Mouse (Mus musculus) macrophage (primary cell): Measurements from ENCODE around the gene Prtn3. TPM values are rescaled to one million over a fixed set of nuclear protein-coding genes. Genes with fewer than 3 reads are reported as not detected.
A peak's percentile ranks its signal among the peaks of the same experiment; 100 is the strongest.

Experiments used
- H3K27ac ChIP-seq: fragments of 350-480 bp; formaldehyde crosslinking; 2 replicates; pipeline ENCODE4 v1.9.0; 2021
- H3K36me3 ChIP-seq: fragments of 350-480 bp; formaldehyde crosslinking; 2 replicates; pipeline ENCODE4 v1.9.0; 2021; ENCODE audit errors: inconsistent target
- H3K4me3 ChIP-seq: fragments of 350-480 bp; formaldehyde crosslinking; 2 replicates; pipeline ENCODE4 v1.9.0; 2021; ENCODE audit errors: inconsistent target
- H3K79me2 ChIP-seq: fragments of 350-480 bp; formaldehyde crosslinking; 2 replicates; pipeline ENCODE4 v1.9.0; 2021; ENCODE audit errors: inconsistent target
- WGBS: methylation state at CpG from one replicate; pipeline ENCODE4 v1.1.7; 2026; ENCODE audit warnings: inconsistent platforms; ENCODE audit not compliant: missing documents; 5-methylcytosine and 5-hydroxymethylcytosine counted together
- polyA plus RNA-seq: library from polyadenylated mRNA; stranded (reverse); fragments of 250-400 nt; gene quantifications from 3 replicates; pipeline ENCODE4 v1.2.4, GENCODE M21; 2018; ENCODE audit warnings: inconsistent platforms

Gene Prtn3
- polyA plus RNA-seq, 1 experiment from 2014 or later, result 1.2 TPM

DNA sequence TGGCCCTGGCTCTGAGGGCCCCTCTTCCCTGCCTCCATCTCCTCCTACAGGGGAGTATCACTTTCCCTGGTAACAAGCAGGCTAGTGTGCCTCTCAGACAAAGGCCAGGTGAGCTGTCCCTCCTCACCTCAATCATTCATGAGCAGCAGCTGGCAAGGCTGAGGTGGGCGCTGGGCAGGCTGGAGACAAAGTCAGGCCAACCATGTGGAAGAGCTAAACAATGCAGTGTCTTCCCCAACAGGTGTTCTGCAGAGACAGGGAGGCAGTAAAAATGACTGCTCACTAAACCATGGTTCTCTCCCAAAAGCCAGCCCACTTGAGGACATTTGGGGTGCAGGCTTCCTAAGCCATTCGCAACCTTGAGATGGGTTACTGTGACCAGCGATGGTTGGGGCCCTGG is 22.6 kb upstream of the Prtn3 start:
- Histone ChIP-seq H3K27ac (peak overlapping the region; percentile 95), H3K36me3 (no peaks in the 10 kb centered on the region), H3K79me2 (peaks cover 16% of the 10 kb centered on the region), H3K4me3 (no peak overlapping the region)
- 66% methylated on average over 2 of the region's 3 CpGs for WGBS

DNA sequence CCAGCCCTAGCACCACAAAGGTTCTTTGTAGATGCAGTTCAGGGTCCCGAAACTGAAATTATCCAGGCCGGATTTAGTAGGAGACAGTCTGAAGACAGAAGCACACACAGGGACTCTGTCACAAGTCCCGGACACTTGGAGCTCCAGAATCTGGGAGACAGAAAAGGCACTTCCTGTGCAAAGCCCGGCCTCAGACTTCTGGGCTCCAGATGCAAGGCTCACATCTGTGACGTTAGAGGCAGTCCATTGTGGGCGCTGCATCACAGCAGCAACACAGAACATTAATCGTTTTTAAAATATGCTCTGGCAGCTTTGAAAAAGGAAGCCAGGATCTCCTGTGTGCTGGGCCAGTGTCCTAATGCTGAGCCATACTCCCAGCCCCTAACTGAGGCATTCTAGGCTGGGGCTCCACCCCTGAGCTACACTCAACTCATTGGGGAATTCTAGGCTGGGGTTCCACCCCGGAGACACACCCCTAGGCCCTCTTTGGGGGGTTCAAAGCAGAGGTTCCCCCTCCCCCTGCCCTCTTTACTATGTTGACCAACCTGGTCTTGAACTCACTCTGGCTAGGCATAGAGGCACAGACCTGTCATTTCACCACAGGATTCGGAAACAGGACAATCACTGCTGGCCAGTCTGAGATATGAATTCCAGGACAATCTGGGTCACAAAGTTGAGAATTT is 22.0 kb upstream of the Prtn3 start:
- H3K4me3 ChIP-seq, result peak overlapping the region; percentile 54; the same call in 1 of the 2 replicates
- H3K27ac ChIP-seq, result peak overlapping the region; percentile 95
- peaks cover 22% of the 10 kb centered on the region for H3K79me2 ChIP-seq
- 42% methylated on average over 9 of the region's 9 CpGs for WGBS
- H3K36me3 ChIP-seq, result no peaks in the 10 kb centered on the region

DNA sequence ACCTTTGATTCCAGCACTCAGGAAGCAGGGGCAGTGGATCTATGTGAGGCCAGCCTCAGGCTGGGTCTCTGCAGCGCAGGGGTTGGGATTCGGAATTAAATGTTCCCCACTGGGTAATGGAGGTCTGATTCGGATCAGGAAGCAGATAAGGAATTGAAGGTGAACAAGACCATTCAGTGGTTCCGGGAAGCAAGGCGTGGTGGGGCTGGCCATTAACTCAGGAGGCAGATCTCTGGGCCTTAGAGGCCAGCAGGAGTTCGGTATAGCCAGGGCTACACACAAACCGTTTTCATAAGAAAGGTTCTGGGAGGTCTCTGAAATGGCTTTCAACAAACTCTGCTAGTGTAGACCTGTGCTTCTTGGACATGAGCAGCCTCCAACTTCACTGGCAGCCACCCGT is 21.4 kb upstream of the Prtn3 start:
- Histone ChIP-seq H3K4me3 (peak overlapping the region; percentile 54), H3K36me3 (no peaks in the 10 kb centered on the region), H3K27ac (peak overlapping the region; percentile 95), H3K79me2 (peaks cover 28% of the 10 kb centered on the region)
- 48% methylated on average over 8 of the region's 8 CpGs for WGBS

- Histone ChIP-seq H3K27ac (peak overlapping the region; percentile 95), H3K79me2 (peaks cover 33% of the 10 kb centered on the region), H3K4me3 (peak overlapping the region; percentile 54), H3K36me3 (no peaks in the 10 kb centered on the region)
- WGBS, result 2% methylated on average over 14 of the region's 15 CpGs
These were observed 20.9 kb upstream of the Prtn3 start for GRCm38 (mm10) chr10:79853392-79853791.

- H3K36me3 ChIP-seq, result peaks cover 5% of the 10 kb centered on the region; the same call in 1 of the 2 replicates
- H3K79me2 ChIP-seq, result peaks cover 41% of the 10 kb centered on the region
- H3K4me3 ChIP-seq, result peak within 1 kb of the TSS; percentile 92
- WGBS, result under 1% methylated on average over 68 of the region's 75 CpGs
- H3K27ac ChIP-seq, result peak within 1 kb of the TSS; percentile 95
These were observed 20.1 kb upstream of the Prtn3 start, which contains the start of gene Ptbp1 for GRCm38 (mm10) chr10:79853860-79854795. Gene Ptbp1, plus strand, starts transcription at chr10:79854427.

- H3K27ac ChIP-seq, result peak overlapping the region; percentile 73
- H3K36me3 ChIP-seq, result peaks cover 14% of the 10 kb centered on the region
- H3K79me2 ChIP-seq, result peaks cover 49% of the 10 kb centered on the region
- peak overlapping the region; percentile 92 for H3K4me3 ChIP-seq
- whole genome bisulfite sequencing, result under 1% methylated on average over 79 of the region's 83 CpGs
These were observed 19.3 kb upstream of the Prtn3 start for GRCm38 (mm10) chr10:79854801-79855541.

DNA sequence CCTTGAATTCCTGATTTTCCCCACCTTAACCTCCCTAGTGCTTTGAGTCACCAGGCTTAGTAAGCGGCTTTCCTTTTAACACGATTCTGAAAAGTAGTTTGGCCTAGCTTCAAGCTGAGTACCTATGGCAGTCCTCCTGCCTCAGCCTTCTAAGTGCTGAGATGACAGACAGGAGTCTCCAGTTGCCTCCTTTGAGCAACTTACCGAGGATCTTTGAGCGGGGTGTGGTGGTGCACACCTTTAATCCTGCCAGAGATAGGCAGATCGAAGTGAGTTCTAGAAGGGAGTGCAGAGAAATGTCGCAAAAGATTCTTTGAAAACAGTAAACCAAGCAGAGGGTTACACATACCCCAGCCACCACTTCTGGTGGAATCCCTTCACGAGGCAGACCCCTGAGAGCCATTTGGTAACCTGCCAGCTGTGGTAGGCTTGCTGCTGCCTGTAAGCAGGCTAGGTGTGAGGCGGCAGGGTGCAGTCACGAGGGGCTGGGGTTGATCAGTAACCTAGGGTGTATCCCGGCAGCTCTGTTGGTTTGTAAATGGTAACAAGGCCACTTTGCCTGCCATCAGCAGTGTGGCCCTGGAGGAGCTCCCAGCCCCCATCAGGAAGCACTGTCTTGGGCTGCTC is 18.6 kb upstream of the Prtn3 start:
- peaks cover 56% of the 10 kb centered on the region for H3K79me2 ChIP-seq
- peak overlapping the region; percentile 73 for H3K27ac ChIP-seq
- peaks cover 21% of the 10 kb centered on the region for H3K36me3 ChIP-seq
- peak overlapping the region; percentile 92 for H3K4me3 ChIP-seq
- WGBS, result 1% methylated on average over 10 of the region's 10 CpGs

GRCm38 (mm10) chr10:79856280-79856679 is 18.0 kb upstream of the Prtn3 start:
- Histone ChIP-seq H3K4me3 (peak overlapping the region; percentile 92), H3K27ac (peak overlapping the region; percentile 73), H3K36me3 (peaks cover 27% of the 10 kb centered on the region), H3K79me2 (peaks cover 62% of the 10 kb centered on the region)
- 5% methylated on average over 6 of the region's 6 CpGs for WGBS

- H3K79me2 ChIP-seq, result peaks cover 68% of the 10 kb centered on the region
- H3K36me3 ChIP-seq, result peaks cover 33% of the 10 kb centered on the region
- H3K27ac ChIP-seq, result peak overlapping the region; percentile 73
- 3% methylated on average over 7 of the region's 7 CpGs for WGBS
- peak overlapping the region; percentile 92 for H3K4me3 ChIP-seq
These were observed 17.4 kb upstream of the Prtn3 start for GRCm38 (mm10) chr10:79856704-79857451.

- peaks cover 70% of the 10 kb centered on the region for H3K79me2 ChIP-seq
- peaks cover 38% of the 10 kb centered on the region for H3K36me3 ChIP-seq
- peak overlapping the region; percentile 73 for H3K27ac ChIP-seq
- WGBS, result 5% methylated on average over 4 of the region's 4 CpGs
- peak overlapping the region; percentile 92 for H3K4me3 ChIP-seq
These were observed 16.8 kb upstream of the Prtn3 start for GRCm38 (mm10) chr10:79857452-79857811.

DNA sequence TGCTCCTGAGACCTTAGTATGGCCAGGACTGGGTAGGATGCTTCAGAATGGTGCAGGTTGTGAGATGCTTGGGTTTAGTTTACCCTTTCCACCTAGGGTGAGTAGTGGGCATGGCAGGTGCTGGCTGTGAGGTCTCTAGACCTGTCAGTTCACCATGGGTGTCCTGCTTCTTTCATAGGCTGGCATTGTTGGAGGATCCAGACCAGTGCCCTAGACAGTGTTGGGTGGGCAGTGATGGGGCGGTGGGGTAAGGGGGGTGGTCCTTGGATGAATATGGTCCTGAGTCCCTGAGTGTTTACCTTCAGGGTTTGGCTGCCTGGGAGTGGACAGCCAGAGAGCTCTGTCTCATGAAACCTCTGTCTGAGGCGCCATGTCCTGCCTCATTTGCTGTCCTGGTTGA is 16.4 kb upstream of the Prtn3 start:
- Histone ChIP-seq H3K36me3 (peaks cover 43% of the 10 kb centered on the region), H3K27ac (peak overlapping the region; percentile 73), H3K4me3 (peak overlapping the region; percentile 92; the same call in 1 of the 2 replicates), H3K79me2 (peaks cover 70% of the 10 kb centered on the region)
- 69% methylated on average over 2 of the region's 2 CpGs for WGBS

DNA sequence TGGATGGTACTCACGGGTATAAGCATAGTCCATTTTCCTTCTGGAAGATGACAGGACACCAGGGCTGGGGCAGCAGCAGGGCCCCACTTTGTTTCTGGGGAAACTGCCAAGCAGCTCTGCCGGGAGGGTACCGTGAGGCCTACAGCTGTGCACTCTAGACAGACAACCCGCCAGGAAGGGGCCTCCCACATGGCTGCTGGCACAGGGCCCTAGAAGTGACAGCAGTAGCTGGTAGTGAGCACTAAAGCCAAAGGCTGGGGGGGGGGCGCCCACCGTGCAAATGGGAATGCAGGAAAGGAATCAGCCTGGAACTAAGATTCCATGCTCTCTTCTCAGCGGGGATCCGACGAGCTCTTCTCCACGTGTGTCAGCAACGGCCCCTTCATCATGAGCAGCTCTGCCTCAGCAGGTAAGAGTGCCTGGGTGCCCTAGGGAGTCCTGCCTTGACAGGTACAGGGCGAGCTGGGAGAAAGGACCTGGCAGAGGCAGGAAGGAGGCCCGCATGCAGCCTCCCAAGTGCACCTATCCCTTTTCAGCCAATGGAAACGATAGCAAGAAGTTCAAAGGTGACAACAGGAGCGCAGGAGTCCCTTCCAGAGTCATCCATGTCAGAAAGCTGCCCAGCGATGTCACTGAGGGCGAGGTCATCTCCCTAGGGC is 15.7 kb upstream of the Prtn3 start:
- peak overlapping the region; percentile 73; the same call in 1 of the 2 replicates for H3K27ac ChIP-seq
- 56% methylated on average over 17 of the region's 17 CpGs for WGBS
- no peak overlapping the region for H3K4me3 ChIP-seq
- peaks cover 70% of the 10 kb centered on the region for H3K79me2 ChIP-seq
- H3K36me3 ChIP-seq, result peaks cover 49% of the 10 kb centered on the region

DNA sequence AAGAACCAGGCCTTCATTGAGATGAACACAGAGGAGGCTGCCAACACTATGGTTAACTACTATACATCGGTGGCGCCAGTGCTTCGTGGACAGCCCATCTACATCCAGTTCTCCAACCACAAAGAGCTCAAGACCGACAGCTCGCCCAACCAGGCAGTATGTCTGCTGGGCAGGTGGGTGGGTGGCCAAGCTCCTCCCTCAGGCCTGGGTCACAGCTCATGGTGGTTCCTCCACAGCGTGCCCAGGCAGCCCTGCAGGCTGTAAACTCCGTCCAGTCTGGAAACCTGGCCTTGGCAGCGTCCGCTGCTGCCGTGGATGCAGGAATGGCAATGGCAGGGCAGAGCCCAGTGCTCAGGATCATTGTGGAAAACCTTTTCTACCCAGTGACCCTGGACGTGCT is 15.2 kb upstream of the Prtn3 start:
- Histone ChIP-seq H3K27ac (no peak overlapping the region), H3K79me2 (peaks cover 70% of the 10 kb centered on the region), H3K36me3 (peaks cover 52% of the 10 kb centered on the region), H3K4me3 (no peak overlapping the region)
- WGBS, result 68% methylated on average over 11 of the region's 11 CpGs
